Mouse (Mus musculus) mesoderm, embryonic 11.5 days (tissue): ENCODE results near the gene Baiap2l1.

Experiments used
- DNase-seq: peaks from one replicate; pipeline ENCODE4 v3.0.0-alpha.2; 2012; ENCODE audit warnings: low read depth, low spot score

Gene Baiap2l1

GRCm38 (mm10) chr5:144258131-144258611 is 99.7 kb downstream of the Baiap2l1 start:
- no peak for DNase-seq

GRCm38 (mm10) chr5:144257451-144258110 is 100.3 kb downstream of the Baiap2l1 start:
- no peak for DNase-seq

- no peak for DNase-seq
These were observed 101.0 kb downstream of the Baiap2l1 start for GRCm38 (mm10) chr5:144256888-144257287.

GRCm38 (mm10) chr5:144256541-144256870 is 101.4 kb downstream of the Baiap2l1 start:
- DNase-seq, result no peak

GRCm38 (mm10) chr5:144255632-144256540 is 102.0 kb downstream of the Baiap2l1 start:
- DNase-seq, result peak; percentile 74

- peak; percentile 83 for DNase-seq
These were observed 102.9 kb downstream of the Baiap2l1 start for GRCm38 (mm10) chr5:144254811-144255631.

GRCm38 (mm10) chr5:144254122-144254810 is 103.6 kb downstream of the Baiap2l1 start:
- DNase-seq, result no peak

GRCm38 (mm10) chr5:144253212-144253611 is 104.7 kb downstream of the Baiap2l1 start:
- DNase-seq, result no peak

GRCm38 (mm10) chr5:144251876-144252577 is 105.9 kb downstream of the Baiap2l1 start:
- DNase-seq, result no peak

- no peak for DNase-seq
These were observed 108.0 kb downstream of the Baiap2l1 start for GRCm38 (mm10) chr5:144249871-144250270.

GRCm38 (mm10) chr5:144247906-144248585 is 109.9 kb downstream of the Baiap2l1 start:
- no peak for DNase-seq

- DNase-seq, result no peak
These were observed 110.6 kb downstream of the Baiap2l1 start for GRCm38 (mm10) chr5:144247307-144247706.

- DNase-seq, result no peak
These were observed 111.2 kb downstream of the Baiap2l1 start for GRCm38 (mm10) chr5:144246669-144247068.

GRCm38 (mm10) chr5:144245592-144245991 is 112.3 kb downstream of the Baiap2l1 start:
- DNase-seq, result no peak

GRCm38 (mm10) chr5:144243901-144244487 is 113.9 kb downstream of the Baiap2l1 start, which contains the start of gene Bri3:
Gene Bri3 (plus strand): TSS chr5:144244437.
- DNase-seq, result no peak

GRCm38 (mm10) chr5:144238969-144239368 is 118.9 kb downstream of the Baiap2l1 start:
- no peak for DNase-seq

GRCm38 (mm10) chr5:144234714-144235113 is 123.2 kb downstream of the Baiap2l1 start:
- no peak for DNase-seq

- no peak for DNase-seq
These were observed 123.7 kb downstream of the Baiap2l1 start for GRCm38 (mm10) chr5:144234222-144234621.

- DNase-seq, result no peak
These were observed 125.4 kb downstream of the Baiap2l1 start for GRCm38 (mm10) chr5:144232531-144232930.

GRCm38 (mm10) chr5:144231410-144231809 is 126.5 kb downstream of the Baiap2l1 start:
- no peak for DNase-seq
